Mouse (Mus musculus): ENCODE results near the gene Mkrn2os. TPM values are rescaled to one million over a fixed set of nuclear protein-coding genes. Genes with fewer than 3 reads are reported as not detected.

The Mkrn2os gene
- total RNA-seq, 4 experiments from 2014 or later: 0.52 to 1.1 (median 0.71) TPM

- no peak for DNase-seq (ENCODE audit: low spot score)
Measured at GRCm38 (mm10) chr6:115583430-115584125, 8.8 kb downstream of the Mkrn2os start.

GRCm38 (mm10) chr6:115582328-115583115 lies 9.9 kb downstream of the Mkrn2os start:
- DNase-seq (ENCODE audit: low spot score): no peak

GRCm38 (mm10) chr6:115580810-115581209 lies 11.6 kb downstream of the Mkrn2os start:
- DNase-seq (ENCODE audit: low spot score): no peak

- no peak for DNase-seq (ENCODE audit: low spot score)
Measured at GRCm38 (mm10) chr6:115577941-115578340, 14.4 kb downstream of the Mkrn2os start.

GRCm38 (mm10) chr6:115577407-115577806 lies 15.0 kb downstream of the Mkrn2os start:
- DNase-seq (ENCODE audit: low spot score): no peak

- no peak for DNase-seq (ENCODE audit: low spot score)
Measured at GRCm38 (mm10) chr6:115574171-115574570, 18.2 kb downstream of the Mkrn2os start.

GRCm38 (mm10) chr6:115565479-115566045 lies 26.8 kb downstream of the Mkrn2os start:
- no peak for DNase-seq (ENCODE audit: low spot score)

- no peak for DNase-seq (ENCODE audit: low spot score)
Measured at GRCm38 (mm10) chr6:115559651-115560632, 32.4 kb downstream of the Mkrn2os start.

GRCm38 (mm10) chr6:115558176-115558575 lies 34.2 kb downstream of the Mkrn2os start:
- DNase-seq (ENCODE audit: low spot score): no peak

GRCm38 (mm10) chr6:115555485-115555884 lies 36.9 kb downstream of the Mkrn2os start:
- no peak for DNase-seq (ENCODE audit: low spot score)

GRCm38 (mm10) chr6:115546276-115546675 lies 46.1 kb downstream of the Mkrn2os start:
- peak; percentile 36 for DNase-seq (ENCODE audit: low spot score)

- peak; percentile 96 for DNase-seq (ENCODE audit: low spot score)
Measured at GRCm38 (mm10) chr6:115544442-115544970, 47.9 kb downstream of the Mkrn2os start, which contains the start of gene Tsen2. Gene Tsen2 (plus strand): TSS chr6:115544664.

- DNase-seq (ENCODE audit: low spot score): no peak
Measured at GRCm38 (mm10) chr6:115542341-115542740, 50.0 kb downstream of the Mkrn2os start.

- DNase-seq (ENCODE audit: low spot score): no peak
Measured at GRCm38 (mm10) chr6:115541676-115542275, 50.6 kb downstream of the Mkrn2os start.

- peak; percentile 88 for DNase-seq (ENCODE audit: low spot score)
Measured at GRCm38 (mm10) chr6:115538645-115539429, 53.5 kb downstream of the Mkrn2os start.

GRCm38 (mm10) chr6:115536169-115536568 lies 56.2 kb downstream of the Mkrn2os start:
- DNase-seq (ENCODE audit: low spot score): no peak

GRCm38 (mm10) chr6:115534617-115535016 lies 57.8 kb downstream of the Mkrn2os start:
- DNase-seq (ENCODE audit: low spot score): peak; percentile 27

Data from heart, adult 8-10 months (tissue).